Mouse (Mus musculus): Measurements from ENCODE around the gene Stum.
"Not testable (repeated sequence)": the region's sequence is repeated elsewhere in the genome, so short reads cannot be mapped to it uniquely, and the experiment has no call there.

Stum gene

GRCm38 (mm10) chr1:180404706-180405105 is 78.6 kb downstream of the Stum start:
- no peak for DNase-seq (ENCODE audit: low spot score)

DNA sequence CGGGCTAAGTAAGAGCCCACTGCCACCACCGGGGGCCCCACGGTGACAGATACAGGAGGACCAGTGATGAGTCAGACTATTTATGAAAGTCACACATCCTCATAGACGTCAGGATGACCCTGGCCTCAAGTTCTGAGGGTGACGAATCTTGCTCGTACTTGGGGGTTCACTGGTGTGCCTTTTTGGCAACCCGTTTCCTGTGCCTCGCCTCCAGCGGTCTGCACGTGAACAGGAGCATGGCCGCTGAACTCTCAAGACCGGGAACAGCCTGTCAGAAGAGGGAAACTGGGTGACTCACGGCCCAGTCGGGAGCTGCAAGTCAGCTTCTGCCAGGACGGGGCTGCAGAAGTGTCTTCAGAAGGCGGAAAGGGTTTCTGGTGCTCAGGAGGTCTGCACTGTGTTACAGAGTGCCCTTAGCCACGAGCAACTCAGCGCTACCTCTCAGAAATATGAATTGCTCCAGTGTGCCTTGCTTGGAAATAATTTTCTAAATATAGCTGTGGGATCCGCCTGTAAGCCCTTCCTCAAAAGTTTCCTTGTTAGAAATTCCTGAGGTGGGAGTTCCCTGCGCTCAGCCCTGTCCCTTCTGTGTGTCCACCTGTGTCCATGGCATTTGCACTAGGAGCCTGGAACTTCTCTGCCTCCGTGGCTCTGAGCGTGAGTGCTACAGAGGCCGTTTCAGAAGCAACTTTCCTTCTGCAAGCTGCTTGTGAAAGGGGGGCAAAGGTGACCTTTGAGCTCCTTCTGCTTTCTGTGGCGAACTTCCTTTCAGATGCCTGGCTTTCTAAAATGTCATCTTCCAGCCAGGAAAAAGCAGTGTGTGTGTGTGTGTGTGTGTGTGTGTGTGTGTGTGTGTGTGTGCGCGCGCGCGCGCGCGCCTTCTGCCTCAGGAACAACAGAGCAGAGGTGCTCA is 79.4 kb downstream of the Stum start:
- DNase-seq (ENCODE audit: low spot score): peak; percentile 60

- DNase-seq (ENCODE audit: low spot score): no peak
Observed at GRCm38 (mm10) chr1:180403357-180403693, 80.0 kb downstream of the Stum start.

DNA sequence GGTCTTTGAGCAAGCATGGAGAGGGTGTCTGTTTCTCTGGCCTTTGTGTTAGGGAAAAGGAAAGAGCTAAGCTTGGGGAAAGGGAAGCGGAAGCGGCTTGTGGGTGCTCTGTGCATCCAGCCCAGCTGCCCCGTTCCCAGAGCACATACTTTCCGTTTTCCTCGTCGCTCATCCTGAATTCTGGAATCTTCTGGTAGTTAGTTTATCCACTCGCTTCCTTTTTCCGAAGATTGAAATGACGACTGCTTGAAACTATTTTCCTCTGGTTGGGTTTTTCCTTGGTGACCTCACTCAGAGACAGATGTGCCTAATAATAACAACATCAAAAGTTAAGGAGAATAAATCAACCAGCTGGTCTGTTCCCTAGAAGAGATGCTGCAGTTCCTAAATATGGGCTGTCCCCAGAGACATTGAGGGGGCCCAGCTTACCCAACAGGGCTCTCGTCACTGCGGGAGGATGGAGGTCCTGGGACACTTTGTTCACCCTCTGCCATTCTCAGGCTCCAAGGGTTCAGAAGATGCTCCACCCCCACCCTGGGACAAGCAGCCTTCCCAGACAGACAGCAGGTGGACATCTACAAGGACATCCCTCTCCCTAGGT is 80.7 kb downstream of the Stum start:
- no peak for DNase-seq (ENCODE audit: low spot score)

GRCm38 (mm10) chr1:180401725-180402124 is 81.6 kb downstream of the Stum start:
- DNase-seq (ENCODE audit: low spot score): no peak

GRCm38 (mm10) chr1:180400691-180401455 is 82.4 kb downstream of the Stum start:
- DNase-seq (ENCODE audit: low spot score): no peak

- DNase-seq (ENCODE audit: low spot score): no peak
Observed at GRCm38 (mm10) chr1:180398446-180398845, 84.9 kb downstream of the Stum start.

DNA sequence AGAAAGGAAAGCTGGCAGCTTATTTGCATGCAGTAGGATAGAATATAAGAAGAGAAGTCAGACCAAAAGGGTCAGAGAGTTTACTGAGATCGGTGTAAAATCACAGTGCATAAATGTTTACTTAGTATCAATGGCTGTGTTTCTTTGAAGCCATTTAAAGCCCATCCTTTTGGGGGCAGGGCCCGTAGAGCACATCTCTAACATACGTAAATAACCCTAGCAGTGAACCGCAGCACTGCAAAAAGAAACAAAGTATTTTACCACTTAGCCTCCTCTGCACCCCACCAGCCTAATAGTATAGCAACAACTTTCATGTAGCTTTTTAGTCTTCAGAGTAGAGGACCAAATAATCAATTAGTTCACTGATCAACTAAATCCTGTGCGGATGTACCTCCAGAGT is 85.6 kb downstream of the Stum start:
- DNase-seq (ENCODE audit: low spot score): no peak

GRCm38 (mm10) chr1:180393873-180394272 is 89.4 kb downstream of the Stum start:
- no peak for DNase-seq (ENCODE audit: low spot score)

- no peak for DNase-seq (ENCODE audit: low spot score)
Observed at GRCm38 (mm10) chr1:180393017-180393797, 90.1 kb downstream of the Stum start.

DNA sequence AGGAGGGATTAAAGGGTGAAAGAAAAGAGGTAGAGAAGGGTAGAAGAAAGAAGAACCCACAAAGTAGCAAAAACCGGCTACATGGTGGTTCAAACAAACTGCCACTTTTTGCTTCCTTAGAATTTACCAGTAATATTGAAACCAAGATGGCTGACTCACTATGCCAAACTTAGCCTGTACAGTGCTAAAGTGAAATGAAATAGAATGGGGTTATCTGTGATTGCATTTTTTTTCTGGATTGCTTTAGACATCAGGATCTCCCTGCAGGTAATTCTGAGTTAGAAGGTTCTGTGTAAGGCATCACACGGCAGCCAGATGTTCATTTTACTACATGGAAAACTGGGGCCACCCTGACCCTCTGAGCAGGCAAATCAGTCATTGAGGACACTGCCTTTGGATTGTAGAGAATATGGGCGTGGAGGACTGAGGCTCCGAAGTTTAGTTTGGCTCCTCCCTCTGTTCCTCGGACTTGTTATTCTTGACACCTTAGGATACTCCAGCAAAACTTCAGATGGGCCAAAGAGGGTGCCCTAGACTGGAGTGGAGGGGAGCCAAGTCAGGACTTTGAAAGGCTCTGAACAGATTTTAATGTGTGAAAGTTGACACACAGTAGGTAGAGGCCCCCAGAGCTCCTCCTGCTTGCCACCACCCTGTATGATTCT is 91.0 kb downstream of the Stum start:
- DNase-seq (ENCODE audit: low spot score): no peak

DNA sequence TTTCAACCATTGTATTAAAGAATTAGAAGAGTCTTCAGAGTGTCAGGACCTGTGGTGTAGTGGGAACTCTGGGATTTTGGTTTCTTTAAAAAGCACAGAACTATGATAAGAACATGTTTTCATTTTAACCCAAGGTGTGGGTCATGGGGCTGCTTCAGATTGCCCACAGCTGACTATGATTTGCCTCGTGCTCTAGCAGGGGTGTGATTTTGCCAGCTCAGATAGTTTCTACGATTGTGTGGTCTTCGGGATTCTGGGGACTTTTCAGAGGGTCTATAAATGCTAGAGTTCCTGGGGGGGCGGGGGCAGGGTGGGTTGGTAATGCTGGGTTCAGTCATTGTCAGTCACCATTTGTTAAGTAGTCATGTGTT is 91.7 kb downstream of the Stum start:
- DNase-seq (ENCODE audit: low spot score): no peak

- DNase-seq (ENCODE audit: low spot score): no peak
Observed at GRCm38 (mm10) chr1:180390746-180391574, 92.3 kb downstream of the Stum start.

GRCm38 (mm10) chr1:180390321-180390731 is 93.0 kb downstream of the Stum start:
- DNase-seq (ENCODE audit: low spot score): no peak

DNA sequence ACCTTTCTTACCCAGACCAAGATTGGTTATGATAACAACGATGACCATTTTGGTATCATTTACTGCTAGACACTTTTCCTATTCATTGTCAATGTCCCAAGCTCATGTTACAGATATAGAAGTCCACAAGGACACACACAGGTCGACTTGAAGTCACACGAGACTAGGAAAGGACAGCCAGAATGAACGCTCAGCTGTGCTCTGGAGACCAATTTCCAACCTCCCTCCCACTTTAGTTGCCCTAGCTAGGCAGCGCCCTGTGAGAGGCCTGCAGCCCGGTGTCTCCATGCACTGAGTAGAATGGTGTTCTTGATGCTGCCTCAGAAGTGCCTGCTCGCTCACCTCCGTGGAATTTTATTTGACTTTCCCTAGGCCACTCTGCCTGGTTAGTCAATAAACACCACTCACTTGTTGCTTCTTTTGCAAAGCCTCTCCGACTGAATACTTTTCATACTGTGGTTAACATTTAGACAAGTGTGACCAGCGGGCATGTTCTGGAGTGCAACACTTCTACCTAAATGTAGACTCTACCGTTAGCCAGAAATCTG is 94.0 kb downstream of the Stum start:
- not testable (repeated sequence) for DNase-seq (ENCODE audit: low spot score)

DNA sequence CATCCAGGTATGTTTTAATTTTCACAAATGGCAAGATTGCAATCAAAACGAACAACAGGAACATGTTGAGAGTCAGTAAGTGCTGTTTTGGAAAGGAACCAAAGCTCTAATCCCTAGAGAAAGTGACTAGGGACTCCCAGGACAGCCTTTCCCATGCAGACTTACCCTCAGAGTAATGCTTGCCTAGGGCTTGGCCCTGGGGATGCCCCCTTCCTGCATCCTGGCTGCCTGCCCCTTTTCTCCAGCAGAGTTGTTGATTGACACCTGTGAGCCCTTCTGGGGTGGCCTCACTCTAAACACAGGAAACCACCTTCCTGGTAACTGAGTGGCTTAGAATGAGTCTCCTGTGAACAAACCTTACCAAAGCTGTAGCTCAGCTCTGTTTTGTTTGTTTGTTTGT is 94.8 kb downstream of the Stum start:
- no peak for DNase-seq (ENCODE audit: low spot score)

- no peak for DNase-seq (ENCODE audit: low spot score)
Observed at GRCm38 (mm10) chr1:180387750-180388480, 95.4 kb downstream of the Stum start.

DNA sequence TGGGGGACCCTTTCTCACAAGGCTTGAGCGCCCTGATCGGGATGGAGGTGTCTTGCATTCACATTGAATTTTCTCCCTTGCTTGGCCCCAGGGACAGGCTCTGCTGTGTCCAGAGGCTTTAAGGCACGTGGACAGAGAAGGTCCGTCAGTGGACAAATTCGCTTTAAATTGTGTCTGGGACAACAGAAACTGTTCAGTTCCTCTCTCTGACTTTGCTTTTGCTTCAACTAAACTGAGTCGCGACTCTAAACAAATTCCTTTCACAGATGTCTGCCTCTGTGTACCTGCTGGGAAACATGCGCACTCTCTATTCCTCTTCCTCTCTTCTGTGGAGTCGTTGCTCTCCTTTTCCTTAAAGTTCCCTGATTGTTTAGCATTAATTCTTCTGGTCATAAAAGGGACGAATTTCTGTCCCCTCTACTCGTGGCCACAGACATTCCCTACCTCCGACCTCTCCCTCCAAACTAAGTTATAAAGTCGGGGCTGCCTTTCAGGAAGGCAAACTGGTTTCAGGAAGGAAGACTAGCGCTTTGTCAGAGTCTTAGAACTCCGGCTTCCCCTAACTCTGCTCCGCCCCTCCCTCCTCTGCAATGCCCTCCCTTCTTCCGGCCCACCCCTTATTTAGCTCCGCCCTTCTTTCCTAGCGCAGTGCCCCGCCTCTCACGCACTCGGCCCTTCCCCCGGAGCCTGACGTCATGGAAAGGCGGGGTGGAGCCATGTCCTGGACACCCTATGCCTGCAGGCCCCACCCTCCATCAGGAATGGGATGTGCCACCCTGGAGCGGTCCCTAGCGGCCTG is 96.2 kb downstream of the Stum start:
- peak; percentile 99 for DNase-seq (ENCODE audit: low spot score)

- no peak for DNase-seq (ENCODE audit: low spot score)
Observed at GRCm38 (mm10) chr1:180385308-180385707, 98.0 kb downstream of the Stum start.
